Mouse (Mus musculus) retina, embryonic 14.5 days (tissue): ENCODE data around the gene Irx5.

Experiments used
- DNase-seq: peaks from one replicate; pipeline ENCODE4 v3.0.0-alpha.2; 2015; ENCODE audit warnings: low spot score

Irx5 gene

GRCm38 (mm10) chr8:92360083-92360861, 2.8 kb downstream of the Irx5 start:
- DNase-seq: peak; percentile 50

- peak; percentile 80 for DNase-seq
These were observed 4.3 kb downstream of the Irx5 start for GRCm38 (mm10) chr8:92361546-92362351.

GRCm38 (mm10) chr8:92362396-92363115, 5.1 kb downstream of the Irx5 start:
- DNase-seq: no peak

- peak; percentile 49 for DNase-seq
These were observed 6.1 kb downstream of the Irx5 start for GRCm38 (mm10) chr8:92363217-92364147.

GRCm38 (mm10) chr8:92364148-92364775, 6.8 kb downstream of the Irx5 start:
- peak; percentile 80 for DNase-seq

GRCm38 (mm10) chr8:92364776-92365240, 7.4 kb downstream of the Irx5 start:
- DNase-seq: peak; percentile 49

- peak; percentile 63 for DNase-seq
These were observed 8.0 kb downstream of the Irx5 start for GRCm38 (mm10) chr8:92365241-92365943.

- no peak for DNase-seq
These were observed 8.7 kb downstream of the Irx5 start for GRCm38 (mm10) chr8:92365944-92366735.

GRCm38 (mm10) chr8:92366736-92367267, 9.4 kb downstream of the Irx5 start:
- peak; percentile 71 for DNase-seq

GRCm38 (mm10) chr8:92379524-92379923, 22.1 kb downstream of the Irx5 start:
- DNase-seq: peak; percentile 59

GRCm38 (mm10) chr8:92380571-92380970, 23.1 kb downstream of the Irx5 start:
- DNase-seq: no peak

GRCm38 (mm10) chr8:92387893-92388292, 30.5 kb downstream of the Irx5 start:
- DNase-seq: no peak

- no peak for DNase-seq
These were observed 46.8 kb downstream of the Irx5 start for GRCm38 (mm10) chr8:92404218-92404617.

GRCm38 (mm10) chr8:92408092-92408491, 50.7 kb downstream of the Irx5 start:
- DNase-seq: peak; percentile 40

GRCm38 (mm10) chr8:92413583-92413982, 56.2 kb downstream of the Irx5 start:
- no peak for DNase-seq

- DNase-seq: no peak
These were observed 63.2 kb downstream of the Irx5 start for GRCm38 (mm10) chr8:92420666-92421065.
